Mouse (Mus musculus) heart, embryonic 13.5 days (tissue): ENCODE results near the gene Pusl1. TPM values are rescaled to one million over a fixed set of nuclear protein-coding genes. Genes with fewer than 3 reads are reported as not detected.

Experiments used
- ATAC-seq: fragments of 200-750 bp; cut with Nextera tagmentation; 2 replicates; pipeline ENCODE4 v1.8.0; 2017; ENCODE audit warnings: moderate TSS enrichment; ENCODE audit not compliant: insufficient number of reproducible peaks, low FRiP score, low TSS enrichment; ENCODE audit errors: extremely low read depth
- H3K27ac ChIP-seq: fragments of 300-500 bp; sonication (generic); replicated peaks from 2 replicates; pipeline ENCODE4 v1.5.1; 2015; ENCODE audit warnings: moderate library complexity, mild to moderate bottlenecking, inconsistent platforms
- H3K27me3 ChIP-seq: fragments of 300-500 bp; sonication (generic); replicated peaks from 2 replicates; pipeline ENCODE4 v1.6.1; 2015; ENCODE audit warnings: mild to moderate bottlenecking, inconsistent platforms
- H3K36me3 ChIP-seq: fragments of 300-500 bp; sonication (generic); 2 replicates; pipeline ENCODE4 v1.6.1; 2015; ENCODE audit warnings: mild to moderate bottlenecking, inconsistent platforms
- H3K4me1 ChIP-seq: fragments of 300-500 bp; sonication (generic); 2 replicates; pipeline ENCODE4 v1.6.1; 2015; ENCODE audit warnings: inconsistent platforms
- H3K4me2 ChIP-seq: fragments of 300-500 bp; sonication (generic); 2 replicates; pipeline ENCODE4 v1.6.1; 2015; ENCODE audit warnings: inconsistent platforms, mild to moderate bottlenecking, moderate library complexity
- H3K4me3 ChIP-seq: fragments of 300-500 bp; sonication (generic); 2 replicates; pipeline ENCODE4 v1.5.1; 2015; ENCODE audit warnings: moderate library complexity, mild to moderate bottlenecking, inconsistent platforms
- H3K9ac ChIP-seq: fragments of 300-500 bp; sonication (generic); 2 replicates; pipeline ENCODE4 v1.6.1; 2015; ENCODE audit warnings: inconsistent platforms, mild to moderate bottlenecking, moderate library complexity
- H3K9me3 ChIP-seq: fragments of 300-500 bp; sonication (generic); 2 replicates; pipeline ENCODE4 v1.6.1; 2016; ENCODE audit warnings: inconsistent platforms
- WGBS: fragments of 180-500 bp; shearing (Covaris S2); methylation state at CpG from one replicate; pipeline ENCODE4 v1.1.7; 2015; ENCODE audit warnings: mixed read lengths; 5-methylcytosine and 5-hydroxymethylcytosine counted together
- polyA plus RNA-seq: library from polyadenylated mRNA; unstranded; fragments of >200 nt; fragmentation: Nextera tagmentation; extraction: Ambion mirVana; gene quantifications from 2 replicates; pipeline ENCODE4 v1.2.1, GENCODE M21; 2015

Pusl1 gene
- polyA plus RNA-seq, 1 experiment from 2014 or later = 32.5 TPM

DNA sequence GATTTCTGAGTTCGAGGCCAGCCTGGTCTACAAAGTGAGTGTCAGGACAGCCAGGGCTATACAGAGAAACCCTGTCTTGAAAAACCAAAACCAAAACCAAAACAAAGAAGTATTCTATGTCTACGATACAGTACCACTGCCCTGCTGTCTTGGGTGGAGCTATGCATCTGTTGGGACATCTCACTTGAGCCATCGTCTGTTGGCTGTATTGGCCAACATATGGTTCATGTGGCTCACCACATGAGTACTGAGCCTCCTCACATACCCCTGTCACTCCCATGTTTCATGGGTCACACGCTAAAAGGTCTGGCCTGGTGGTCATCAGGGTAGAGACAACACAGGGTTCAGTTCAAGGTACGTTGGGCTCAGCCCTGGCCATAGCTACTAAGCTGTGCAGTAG lies 5.3 kb downstream of the Pusl1 start:
- Histone ChIP-seq H3K4me3 (no peak overlapping the region), H3K9ac (no peak overlapping the region), H3K4me1 (peaks cover 17% of the 10 kb centered on the region), H3K9me3 (no peaks in the 10 kb centered on the region), H3K4me2 (no peak overlapping the region), H3K27me3 (no peaks in the 10 kb centered on the region), H3K36me3 (peaks cover 71% of the 10 kb centered on the region), H3K27ac (no peak overlapping the region)
- 89% methylated on average over 5 of the region's 5 CpGs for WGBS
- no peak for ATAC-seq

DNA sequence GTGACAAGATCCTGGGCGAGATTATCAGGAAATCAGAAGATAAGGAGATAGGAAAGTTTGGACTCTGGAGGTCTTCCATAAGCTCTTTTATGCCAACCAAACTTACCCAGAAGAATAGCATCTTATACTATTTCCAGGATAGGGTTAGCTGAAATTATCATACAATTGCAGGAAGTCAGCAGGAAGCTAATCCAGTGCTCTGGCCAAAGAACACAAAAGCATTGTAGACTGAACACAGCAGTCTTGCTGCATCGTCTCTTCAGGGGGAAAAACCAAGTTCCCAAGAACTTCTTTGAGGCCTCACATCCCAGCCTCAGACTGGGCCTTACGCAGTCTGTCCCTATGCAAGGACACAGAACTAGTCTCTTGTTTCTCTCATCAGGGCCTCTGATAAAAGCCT lies 8.0 kb downstream of the Pusl1 start:
- Histone ChIP-seq H3K4me2 (no peak overlapping the region), H3K9me3 (no peaks in the 10 kb centered on the region), H3K36me3 (peaks cover 69% of the 10 kb centered on the region), H3K4me3 (no peak overlapping the region), H3K4me1 (peaks cover 7% of the 10 kb centered on the region; the same call in 1 of the 2 replicates), H3K27me3 (no peaks in the 10 kb centered on the region), H3K9ac (no peak overlapping the region), H3K27ac (peak overlapping the region; percentile 65)
- WGBS = 62% methylated on average over 3 of the region's 3 CpGs
- ATAC-seq = no peak

GRCm38 (mm10) chr4:155871404-155871803 lies 20.2 kb downstream of the Pusl1 start:
- Histone ChIP-seq H3K27me3 (no peaks in the 10 kb centered on the region), H3K9me3 (no peaks in the 10 kb centered on the region), H3K4me3 (no peak overlapping the region), H3K27ac (no peak overlapping the region), H3K9ac (no peak overlapping the region), H3K4me2 (no peak overlapping the region), H3K4me1 (peaks cover 22% of the 10 kb centered on the region), H3K36me3 (peaks cover 53% of the 10 kb centered on the region)
- WGBS = 90% methylated on average over 7 of the region's 7 CpGs
- ATAC-seq = no peak

DNA sequence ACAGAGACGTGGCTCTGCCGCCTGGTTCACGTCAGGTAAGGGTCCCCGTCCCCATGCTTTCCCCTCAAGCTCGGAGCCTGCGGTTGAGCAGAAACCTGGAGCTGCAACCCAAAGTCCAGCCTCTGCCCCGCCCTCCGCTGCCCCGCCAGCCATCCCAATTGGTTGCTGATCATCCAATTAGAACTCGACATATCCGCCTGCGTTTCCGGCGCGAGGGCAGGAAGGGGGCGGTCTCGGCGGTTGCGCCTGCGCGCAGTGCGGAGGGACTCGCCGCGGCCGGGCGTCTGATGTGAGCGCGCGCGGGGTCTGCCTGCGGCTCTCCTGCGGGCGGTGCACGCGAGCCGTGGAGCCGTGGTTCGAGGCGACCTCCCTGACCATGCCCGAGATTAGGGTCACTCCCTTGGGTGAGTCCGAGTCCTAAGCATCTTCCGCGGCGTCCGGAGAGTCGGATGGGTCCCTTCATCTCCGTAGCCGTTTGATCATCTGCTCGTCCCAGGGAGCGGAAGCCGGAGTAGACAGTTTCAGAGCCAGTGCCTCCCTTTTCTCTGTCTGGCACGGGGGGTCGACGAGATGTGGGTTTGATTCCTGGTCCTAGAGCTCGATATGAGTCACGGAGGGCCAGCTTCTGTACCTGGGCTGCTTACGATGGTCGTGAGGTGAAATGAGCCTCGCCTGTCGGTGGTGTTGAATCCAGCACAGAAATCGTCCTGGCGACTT lies 22.1 kb downstream of the Pusl1 start, which contains the start of the genes Cptp and Ints11:
Cptp (minus strand) TSS at position 124 of the 717 bp plus-strand sequence.
Ints11 (plus strand) TSS at position 230 of the 717 bp plus-strand sequence.
- H3K9ac ChIP-seq = peak within 1 kb of the TSS; percentile 95
- no peaks in the 10 kb centered on the region for H3K27me3 ChIP-seq
- H3K4me1 ChIP-seq = peaks cover 22% of the 10 kb centered on the region
- H3K27ac ChIP-seq = peak within 1 kb of the TSS; percentile 55; the same call in 1 of the 2 replicates
- H3K4me2 ChIP-seq = peak within 1 kb of the TSS; percentile 97
- H3K4me3 ChIP-seq = peak within 1 kb of the TSS; percentile 72
- ATAC-seq = peak; percentile 96
- H3K9me3 ChIP-seq = no peaks in the 10 kb centered on the region
- peaks cover 53% of the 10 kb centered on the region for H3K36me3 ChIP-seq
- under 1% methylated on average over 63 of the region's 63 CpGs for WGBS

GRCm38 (mm10) chr4:155868614-155869298 lies 22.8 kb downstream of the Pusl1 start:
- ATAC-seq = no peak
- Histone ChIP-seq H3K9me3 (no peaks in the 10 kb centered on the region), H3K4me2 (peak overlapping the region; percentile 97), H3K36me3 (peaks cover 46% of the 10 kb centered on the region), H3K27ac (no peak overlapping the region), H3K4me1 (peaks cover 22% of the 10 kb centered on the region), H3K4me3 (peak overlapping the region; percentile 72), H3K9ac (peak overlapping the region; percentile 95), H3K27me3 (no peaks in the 10 kb centered on the region)
- 10% methylated on average over 22 of the region's 22 CpGs for WGBS

- Histone ChIP-seq H3K4me1 (peaks cover under 1% of the 10 kb centered on the region), H3K4me3 (no peak within 1 kb of the TSS), H3K36me3 (peaks cover 55% of the 10 kb centered on the region), H3K9ac (no peak within 1 kb of the TSS), H3K27ac (no peak within 1 kb of the TSS), H3K4me2 (no peak within 1 kb of the TSS), H3K9me3 (no peaks in the 10 kb centered on the region), H3K27me3 (no peaks in the 10 kb centered on the region)
- WGBS = 76% methylated on average over 5 of the region's 5 CpGs
- no peak for ATAC-seq
Observed at GRCm38 (mm10) chr4:155863001-155863400, 28.6 kb downstream of the Pusl1 start, which contains the start of gene Tas1r3. TSS of gene Tas1r3 (minus strand) at chr4:155863362.

DNA sequence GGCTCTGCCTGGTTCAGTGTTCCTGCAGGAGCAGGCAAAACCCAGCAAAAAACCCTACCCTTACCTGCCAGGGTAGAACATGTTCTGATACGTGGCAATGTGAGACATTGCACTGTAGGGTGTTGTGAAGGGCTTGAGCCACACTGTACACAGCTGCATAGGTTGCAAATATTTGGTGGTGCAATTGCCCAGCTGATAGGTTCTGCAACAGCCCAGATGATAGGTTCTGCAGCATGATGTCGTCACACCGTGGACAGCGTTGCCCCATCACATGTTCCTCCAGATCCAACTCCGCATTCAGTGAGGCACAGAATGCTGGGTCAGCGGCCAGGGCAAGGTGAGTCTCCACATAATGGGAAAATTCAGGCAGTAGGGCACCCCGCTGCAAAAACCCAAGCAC lies 29.8 kb downstream of the Pusl1 start:
- no peak overlapping the region for H3K9ac ChIP-seq
- no peak overlapping the region for H3K4me3 ChIP-seq
- H3K9me3 ChIP-seq = no peaks in the 10 kb centered on the region
- H3K4me1 ChIP-seq = no peaks in the 10 kb centered on the region
- H3K27ac ChIP-seq = no peak overlapping the region
- peaks cover 64% of the 10 kb centered on the region for H3K36me3 ChIP-seq
- no peak for ATAC-seq
- H3K4me2 ChIP-seq = no peak overlapping the region
- no peaks in the 10 kb centered on the region for H3K27me3 ChIP-seq
- 86% methylated on average over 7 of the region's 7 CpGs for WGBS

DNA sequence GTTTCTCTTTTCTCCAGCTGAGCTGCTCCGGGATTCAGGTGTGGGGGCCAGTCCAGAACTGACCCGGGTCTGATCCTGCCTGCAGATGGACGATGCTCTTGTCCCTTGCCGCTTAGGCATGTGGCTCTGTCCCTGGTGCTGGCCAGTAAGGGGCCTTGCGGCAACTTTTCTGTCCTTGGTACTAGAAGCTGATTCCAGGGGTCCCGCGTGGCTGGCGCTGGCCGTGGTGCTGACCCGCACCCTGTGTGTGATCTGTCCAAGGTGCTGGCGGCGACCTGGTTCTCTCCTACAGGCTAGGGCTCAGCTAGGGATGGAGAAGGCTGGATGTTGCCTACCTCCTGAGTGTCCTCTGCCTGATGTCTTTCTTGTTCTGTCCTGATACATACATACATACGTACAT lies 32.3 kb downstream of the Pusl1 start:
- Histone ChIP-seq H3K27ac (no peak overlapping the region), H3K4me3 (no peak overlapping the region), H3K9ac (no peak overlapping the region), H3K27me3 (no peaks in the 10 kb centered on the region), H3K4me2 (no peak overlapping the region), H3K9me3 (no peaks in the 10 kb centered on the region), H3K4me1 (no peaks in the 10 kb centered on the region), H3K36me3 (peaks cover 66% of the 10 kb centered on the region)
- 15% methylated on average over 13 of the region's 13 CpGs for WGBS
- no peak for ATAC-seq

GRCm38 (mm10) chr4:155856881-155857280 lies 34.7 kb downstream of the Pusl1 start:
- no peak for ATAC-seq
- Histone ChIP-seq H3K4me2 (no peak overlapping the region), H3K4me3 (no peak overlapping the region), H3K4me1 (0 out of 2 replicates have a peak, but pooled peaks cover under 1% of the 10 kb centered on the region), H3K27ac (no peak overlapping the region), H3K27me3 (no peaks in the 10 kb centered on the region), H3K9me3 (no peaks in the 10 kb centered on the region), H3K36me3 (peaks cover 77% of the 10 kb centered on the region), H3K9ac (no peak overlapping the region)
- WGBS = 56% methylated on average over 3 of the region's 3 CpGs

DNA sequence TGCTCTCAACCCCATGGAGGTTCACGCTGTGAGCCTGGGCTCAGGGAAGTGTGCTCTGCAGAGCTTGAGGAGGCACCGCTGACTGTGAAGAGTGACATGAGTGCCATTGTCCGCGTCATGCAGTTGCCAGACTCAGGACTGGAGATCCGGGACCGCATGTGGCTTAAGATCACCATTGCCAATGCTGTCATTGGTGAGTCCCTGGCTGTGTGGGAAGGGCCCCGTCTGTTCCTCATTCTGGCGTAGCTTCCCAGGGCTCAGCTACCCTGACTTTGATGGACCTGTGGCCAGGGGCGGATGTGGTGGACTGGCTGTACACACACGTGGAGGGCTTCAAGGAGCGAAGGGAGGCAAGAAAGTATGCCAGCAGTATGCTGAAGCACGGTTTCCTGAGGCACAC lies 35.5 kb downstream of the Pusl1 start:
- no peak overlapping the region for H3K27ac ChIP-seq
- H3K9me3 ChIP-seq = no peaks in the 10 kb centered on the region
- H3K9ac ChIP-seq = no peak overlapping the region
- 0 out of 2 replicates have a peak, but pooled peaks cover 7% of the 10 kb centered on the region for H3K4me1 ChIP-seq
- H3K36me3 ChIP-seq = peaks cover 71% of the 10 kb centered on the region
- WGBS = 87% methylated on average over 12 of the region's 12 CpGs
- no peak overlapping the region for H3K4me3 ChIP-seq
- H3K27me3 ChIP-seq = no peaks in the 10 kb centered on the region
- ATAC-seq = no peak
- no peak overlapping the region for H3K4me2 ChIP-seq

GRCm38 (mm10) chr4:155854991-155855390 lies 36.6 kb downstream of the Pusl1 start:
- WGBS = 85% methylated on average over 12 of the region's 12 CpGs
- Histone ChIP-seq H3K36me3 (peaks cover 61% of the 10 kb centered on the region), H3K9me3 (no peaks in the 10 kb centered on the region), H3K4me3 (no peak overlapping the region), H3K27ac (no peak overlapping the region), H3K4me2 (no peak overlapping the region), H3K9ac (no peak overlapping the region), H3K4me1 (0 out of 2 replicates have a peak, but pooled peaks cover 7% of the 10 kb centered on the region), H3K27me3 (no peaks in the 10 kb centered on the region)
- ATAC-seq = no peak
